Mouse (Mus musculus) G1E (cell line): ENCODE measurements around the gene Mrpl11.

Experiments
- CTCF ChIP-seq: IDR thresholded peaks from 2 replicates; pipeline ENCODE4 v1.5.1; 2012; ENCODE audit warnings: low read depth, low read length, inconsistent platforms, mixed read lengths
- GATA1 ChIP-seq: IDR thresholded peaks from 2 replicates; pipeline ENCODE4 v1.6.1; 2012; ENCODE audit warnings: borderline replicate concordance, low read length, inconsistent platforms, mixed read lengths
- GATA2 ChIP-seq: IDR thresholded peaks from 2 replicates; pipeline ENCODE4 v1.6.1; 2012; ENCODE audit warnings: low read depth, low read length, inconsistent platforms, borderline replicate concordance
- POLR2AphosphoS5 ChIP-seq: IDR thresholded peaks from 2 replicates; pipeline ENCODE4 v1.6.1; 2012; ENCODE audit warnings: low read depth, low read length, inconsistent platforms; ENCODE audit not compliant: insufficient replicate concordance
- TAL1 ChIP-seq: conservative IDR thresholded peaks from 2 replicates; pipeline ENCODE4 v1.6.1; 2012; ENCODE audit warnings: low read depth, low read length, inconsistent platforms, mixed read lengths

DNA sequence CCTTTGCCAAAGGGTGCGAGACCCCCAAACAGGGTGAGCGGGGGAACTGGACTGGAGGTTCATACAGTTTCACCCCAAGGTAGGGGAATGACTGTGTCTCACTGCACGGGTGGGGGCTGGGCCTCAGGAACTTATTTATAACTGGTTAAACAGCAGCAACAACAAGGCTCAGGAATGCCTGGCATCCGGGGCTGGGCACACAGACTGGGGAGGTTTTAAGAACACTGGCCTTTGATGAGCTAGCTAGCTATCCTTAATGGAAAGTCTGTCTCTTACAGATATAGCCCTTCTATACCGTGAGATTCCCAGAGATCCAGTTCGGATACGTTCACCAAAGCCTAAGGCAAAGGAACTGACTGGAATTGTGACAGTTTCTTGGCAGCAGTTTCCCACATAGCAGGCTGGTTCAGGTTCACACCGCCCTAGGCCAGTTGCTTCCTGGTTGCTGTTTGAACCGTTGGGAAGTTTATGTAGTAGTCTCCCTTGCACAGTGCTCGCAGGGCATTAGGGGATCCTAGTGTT, 54.3 kb downstream of the Mrpl11 start:
- TF ChIP-seq CTCF (no peak), GATA2 (no peak), TAL1 (no peak), GATA1 (no peak), POLR2AphosphoS5 (no peak)
